Mouse (Mus musculus): Measurements from ENCODE around the gene Mier3. TPM values are rescaled to one million over a fixed set of nuclear protein-coding genes. Genes with fewer than 3 reads are reported as not detected.

The Mier3 gene
- total and polyA plus RNA-seq, 2 experiments from 2014 or later, result 7.6 to 11.6 TPM

- Histone ChIP-seq H3K36me3 (replicated peaks; ENCODE audit: control insufficient read depth, insufficient read depth, low read length) (no peaks in the 10 kb centered on the region), H3K4me2 (ENCODE audit: low read depth, low read length) (no peak overlapping the region), H3K27me3 (ENCODE audit: control insufficient read depth, insufficient read depth, low read length) (no peaks in the 10 kb centered on the region), H3K27ac (ENCODE audit: low read depth) (no peak overlapping the region), H3K4me1 (ENCODE audit: control insufficient read depth, insufficient read depth) (no peaks in the 10 kb centered on the region), H3K9ac (replicated peaks; ENCODE audit: low read depth, low read length) (no peak overlapping the region), H3K9me3 (replicated peaks; ENCODE audit: control insufficient read depth, low read length) (no peaks in the 10 kb centered on the region), H3K4me3 (ENCODE audit: low read depth, low read length) (no peak overlapping the region)
- ATAC-seq (ENCODE audit: insufficient read depth, low read depth) (no peak), DNase-seq (ENCODE audit: low spot score) (no peak)
- no peak for TF ChIP-seq EP300 (IDR thresholded peaks at IDR 0.05; ENCODE audit: low read depth)
- TF ChIP-seq CTCF (IDR thresholded peaks at IDR 0.05; ENCODE audit: low read depth), result no peak
- 77% methylated on average over 4 of the region's 4 CpGs for WGBS
Observed at GRCm38 (mm10) chr13:111647279-111647678, 33.5 kb upstream of the Mier3 start.

GRCm38 (mm10) chr13:111651020-111651419 lies 29.8 kb upstream of the Mier3 start:
- DNase-seq (ENCODE audit: low spot score) (no peak), ATAC-seq (ENCODE audit: insufficient read depth, low read depth) (no peak)
- Histone ChIP-seq H3K4me1 (ENCODE audit: control insufficient read depth, insufficient read depth) (no peaks in the 10 kb centered on the region), H3K4me3 (ENCODE audit: low read depth, low read length) (no peak overlapping the region), H3K27ac (ENCODE audit: low read depth) (no peak overlapping the region), H3K9me3 (replicated peaks; ENCODE audit: control insufficient read depth, low read length) (no peaks in the 10 kb centered on the region), H3K27me3 (ENCODE audit: control insufficient read depth, insufficient read depth, low read length) (no peaks in the 10 kb centered on the region), H3K36me3 (replicated peaks; ENCODE audit: control insufficient read depth, insufficient read depth, low read length) (no peaks in the 10 kb centered on the region), H3K9ac (replicated peaks; ENCODE audit: low read depth, low read length) (no peak overlapping the region), H3K4me2 (ENCODE audit: low read depth, low read length) (no peak overlapping the region)
- no peak for TF ChIP-seq EP300 (IDR thresholded peaks at IDR 0.05; ENCODE audit: low read depth)
- no peak for TF ChIP-seq CTCF (IDR thresholded peaks at IDR 0.05; ENCODE audit: low read depth)
- 77% methylated on average over 6 of the region's 6 CpGs for WGBS

GRCm38 (mm10) chr13:111655273-111655672 lies 25.5 kb upstream of the Mier3 start:
- no peak for ATAC-seq (ENCODE audit: insufficient read depth, low read depth)
- DNase-seq (ENCODE audit: low spot score), result no peak
- Histone ChIP-seq H3K9ac (replicated peaks; ENCODE audit: low read depth, low read length) (no peak overlapping the region), H3K4me3 (ENCODE audit: low read depth, low read length) (no peak overlapping the region), H3K27ac (ENCODE audit: low read depth) (no peak overlapping the region), H3K27me3 (ENCODE audit: control insufficient read depth, insufficient read depth, low read length) (no peaks in the 10 kb centered on the region), H3K36me3 (replicated peaks; ENCODE audit: control insufficient read depth, insufficient read depth, low read length) (no peaks in the 10 kb centered on the region), H3K4me1 (ENCODE audit: control insufficient read depth, insufficient read depth) (no peaks in the 10 kb centered on the region), H3K4me2 (ENCODE audit: low read depth, low read length) (no peak overlapping the region), H3K9me3 (replicated peaks; ENCODE audit: control insufficient read depth, low read length) (no peaks in the 10 kb centered on the region)
- TF ChIP-seq EP300 (IDR thresholded peaks at IDR 0.05; ENCODE audit: low read depth), result no peak
- no peak for TF ChIP-seq CTCF (IDR thresholded peaks at IDR 0.05; ENCODE audit: low read depth)
- 76% methylated on average over 4 of the region's 4 CpGs for WGBS

- DNase-seq (ENCODE audit: low spot score) (no peak), ATAC-seq (ENCODE audit: insufficient read depth, low read depth) (no peak)
- Histone ChIP-seq H3K9ac (replicated peaks; ENCODE audit: low read depth, low read length) (no peak overlapping the region), H3K9me3 (replicated peaks; ENCODE audit: control insufficient read depth, low read length) (no peaks in the 10 kb centered on the region), H3K27me3 (ENCODE audit: control insufficient read depth, insufficient read depth, low read length) (no peaks in the 10 kb centered on the region), H3K4me2 (ENCODE audit: low read depth, low read length) (no peak overlapping the region), H3K4me1 (ENCODE audit: control insufficient read depth, insufficient read depth) (no peaks in the 10 kb centered on the region), H3K36me3 (replicated peaks; ENCODE audit: control insufficient read depth, insufficient read depth, low read length) (no peaks in the 10 kb centered on the region), H3K27ac (ENCODE audit: low read depth) (no peak overlapping the region), H3K4me3 (ENCODE audit: low read depth, low read length) (no peak overlapping the region)
- 57% methylated on average over 2 of the region's 2 CpGs for WGBS
- TF ChIP-seq CTCF (IDR thresholded peaks at IDR 0.05; ENCODE audit: low read depth) (no peak), EP300 (IDR thresholded peaks at IDR 0.05; ENCODE audit: low read depth) (no peak)
Observed at GRCm38 (mm10) chr13:111655856-111656255, 24.9 kb upstream of the Mier3 start.

GRCm38 (mm10) chr13:111656309-111656708 lies 24.5 kb upstream of the Mier3 start:
- WGBS, result 64% methylated on average over 10 of the region's 10 CpGs
- Histone ChIP-seq H3K4me1 (ENCODE audit: control insufficient read depth, insufficient read depth) (no peaks in the 10 kb centered on the region), H3K27ac (ENCODE audit: low read depth) (no peak overlapping the region)

GRCm38 (mm10) chr13:111656769-111657168 lies 24.0 kb upstream of the Mier3 start:
- TF ChIP-seq EP300 (IDR thresholded peaks at IDR 0.05; ENCODE audit: low read depth) (no peak), CTCF (IDR thresholded peaks at IDR 0.05; ENCODE audit: low read depth) (no peak)
- no peak overlapping the region for H3K27ac ChIP-seq (ENCODE audit: low read depth)
- no peaks in the 10 kb centered on the region for H3K27me3 ChIP-seq (ENCODE audit: control insufficient read depth, insufficient read depth, low read length)
- ATAC-seq (ENCODE audit: insufficient read depth, low read depth) (no peak), DNase-seq (ENCODE audit: low spot score) (no peak)
- H3K4me1 ChIP-seq (ENCODE audit: control insufficient read depth, insufficient read depth), result no peaks in the 10 kb centered on the region
- no peaks in the 10 kb centered on the region for H3K9me3 ChIP-seq (replicated peaks; ENCODE audit: control insufficient read depth, low read length)
- H3K4me2 ChIP-seq (ENCODE audit: low read depth, low read length), result no peak overlapping the region
- H3K9ac ChIP-seq (replicated peaks; ENCODE audit: low read depth, low read length), result no peak overlapping the region
- 37% methylated on average over 3 of the region's 3 CpGs for WGBS
- H3K36me3 ChIP-seq (replicated peaks; ENCODE audit: control insufficient read depth, insufficient read depth, low read length), result no peaks in the 10 kb centered on the region
- no peak overlapping the region for H3K4me3 ChIP-seq (ENCODE audit: low read depth, low read length)

More at GRCm38 (mm10) chr13:111656309-111656708, 24.5 kb upstream of the Mier3 start:
- no peak overlapping the region for H3K9ac ChIP-seq (replicated peaks; ENCODE audit: low read depth, low read length)
- H3K36me3 ChIP-seq (replicated peaks; ENCODE audit: control insufficient read depth, insufficient read depth, low read length), result no peaks in the 10 kb centered on the region
- TF ChIP-seq CTCF (IDR thresholded peaks at IDR 0.05; ENCODE audit: low read depth) (no peak), EP300 (IDR thresholded peaks at IDR 0.05; ENCODE audit: low read depth) (no peak)
- no peaks in the 10 kb centered on the region for H3K27me3 ChIP-seq (ENCODE audit: control insufficient read depth, insufficient read depth, low read length)
- H3K9me3 ChIP-seq (replicated peaks; ENCODE audit: control insufficient read depth, low read length), result no peaks in the 10 kb centered on the region
- DNase-seq (ENCODE audit: low spot score), result no peak
- no peak overlapping the region for H3K4me3 ChIP-seq (ENCODE audit: low read depth, low read length)
- no peak overlapping the region for H3K4me2 ChIP-seq (ENCODE audit: low read depth, low read length)
- ATAC-seq (ENCODE audit: insufficient read depth, low read depth), result no peak
